Mouse (Mus musculus) E14TG2a.4 (cell line): ENCODE data around the gene Prtn3.

ENCODE experiments used
- CTCF ChIP-seq: conservative IDR thresholded peaks from 2 replicates; pipeline ENCODE4 v1.5.1; 2014; ENCODE audit warnings: low read length
- NANOG ChIP-seq: IDR thresholded peaks from 2 replicates; pipeline ENCODE4 v1.6.1; 2014; ENCODE audit warnings: borderline replicate concordance, low read length, mixed read lengths
- POU5F1 ChIP-seq: IDR thresholded peaks from 2 replicates; pipeline ENCODE4 v1.6.1; 2014; ENCODE audit warnings: low read length, borderline replicate concordance

- no peak for TF ChIP-seq CTCF
- TF ChIP-seq POU5F1 = no peak
- TF ChIP-seq NANOG = no peak
Observed at GRCm38 (mm10) chr10:79832026-79832785, 42.1 kb upstream of the Prtn3 start.
